Mouse (Mus musculus) heart, adult 18-20 months (tissue): ENCODE measurements around the gene Tmed8. TPM values are rescaled to one million over a fixed set of nuclear protein-coding genes. Genes with fewer than 3 reads are reported as not detected.

Source experiments
- total RNA-seq, 2 experiments: library from RNA; stranded (reverse); gene quantifications; 2 replicates each; pipeline ENCODE4 v1.2.3; 2021

Gene Tmed8
- total RNA-seq, 2 experiments from 2014 or later = 6.4 to 6.7 TPM

Other genes starting within 250 kb of the Tmed8 start
- not detected for gene Zdhhc22, start 210.0 kb downstream of the Tmed8 start, total RNA-seq
- gene Tmem63c, start 179.1 kb downstream of the Tmed8 start, total RNA-seq = under 1 TPM; 0.08 to 0.12 TPM
- gene Ngb, start 97.9 kb downstream of the Tmed8 start, total RNA-seq = not detected
- gene Gstz1, start 53.3 kb downstream of the Tmed8 start, total RNA-seq = 10 to 100 TPM; 47.5 to 50.0 TPM
- gene Pomt2, start 52.5 kb downstream of the Tmed8 start, total RNA-seq = 1 to 10 TPM; 8.5 to 9.4 TPM
- under 1 TPM; 0.26 to 0.30 TPM for gene Samd15, start 731 bp downstream of the Tmed8 start, total RNA-seq
- gene Noxred1, start 38.3 kb upstream of the Tmed8 start, total RNA-seq = under 1 TPM; 0.46 to 0.69 TPM
- gene Vipas39, start 65.8 kb upstream of the Tmed8 start, total RNA-seq = 10 to 100 TPM; 22.0 to 24.6 TPM
- gene Ahsa1, start 66.0 kb upstream of the Tmed8 start, total RNA-seq = 100 to 1,000 TPM; 155 to 174 TPM
- not detected for gene Ism2, start 99.3 kb upstream of the Tmed8 start, total RNA-seq
- 10 to 100 TPM; 21.1 to 24.1 TPM for gene Sptlc2, start 187.9 kb upstream of the Tmed8 start, total RNA-seq
- gene Slirp, start 243.4 kb upstream of the Tmed8 start, total RNA-seq = 100 to 1,000 TPM; 148 to 166 TPM
- 10 to 100 TPM in 1 of 2 experiments, 1 to 10 TPM in 1; 9.8 to 10.6 TPM for gene Alkbh1, start 243.6 kb upstream of the Tmed8 start, total RNA-seq